Mouse (Mus musculus) bone marrow, adult 2 months (tissue): ENCODE data around the gene 2300002M23Rik.

Experiments
- CTCF ChIP-seq: fragments of 200-500 bp; IDR thresholded peaks from 2 replicates; pipeline ENCODE4 v1.5.1; 2011; ENCODE audit warnings: low read length, control low read depth; ENCODE audit not compliant: control insufficient read depth, insufficient read depth
- POLR2A ChIP-seq: fragments of 200-500 bp; IDR thresholded peaks from 2 replicates; pipeline ENCODE4 v1.6.1; 2011; ENCODE audit warnings: low read depth, mild to moderate bottlenecking, control low read depth, low read length, borderline replicate concordance; ENCODE audit not compliant: control insufficient read depth

DNA sequence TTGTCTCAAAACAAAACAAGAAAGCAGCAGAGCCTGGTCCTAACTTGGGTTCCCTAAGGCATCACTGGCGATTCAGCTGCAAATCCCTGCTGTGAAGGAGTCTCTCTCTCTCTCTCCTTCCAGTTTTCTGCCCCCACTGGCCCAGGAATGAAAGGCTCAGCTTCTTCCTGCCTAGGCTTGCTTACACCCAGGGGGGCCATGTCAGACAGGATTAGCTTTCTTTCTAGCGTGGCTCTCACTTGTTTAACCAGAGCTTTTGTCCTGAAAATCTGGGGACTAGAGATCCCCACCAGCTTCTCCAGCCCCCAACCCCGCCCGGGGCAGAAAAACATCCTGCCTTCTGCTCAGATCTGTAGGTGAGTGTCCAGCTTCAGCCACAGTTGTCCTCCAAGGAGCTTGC, 21.1 kb downstream of the 2300002M23Rik start:
- no peak for TF ChIP-seq POLR2A
- TF ChIP-seq CTCF = no peak
